Mouse (Mus musculus) hindbrain, embryonic 15.5 days (tissue): ENCODE results near the gene Rabgap1l. TPM values are rescaled to one million over a fixed set of nuclear protein-coding genes. Genes with fewer than 3 reads are reported as not detected.

Source experiments
- ATAC-seq: fragments of 200-750 bp; cut with Nextera tagmentation; 2 replicates; pipeline ENCODE4 v1.8.0; 2017; ENCODE audit warnings: low read depth, moderate number of reproducible peaks, moderate TSS enrichment; ENCODE audit not compliant: low FRiP score
- H3K27ac ChIP-seq: fragments of 300-500 bp; sonication (generic); replicated peaks from 2 replicates; pipeline ENCODE4 v1.5.1; 2015; ENCODE audit warnings: mild to moderate bottlenecking, inconsistent platforms
- H3K27me3 ChIP-seq: fragments of 300-500 bp; sonication (generic); 2 replicates; pipeline ENCODE4 v1.6.1; 2015; ENCODE audit warnings: control low read depth, inconsistent platforms
- H3K36me3 ChIP-seq: fragments of 300-500 bp; sonication (generic); 2 replicates; pipeline ENCODE4 v1.6.1; 2015; ENCODE audit warnings: control low read depth, inconsistent platforms
- H3K4me1 ChIP-seq: fragments of 300-500 bp; sonication (generic); replicated peaks from 2 replicates; pipeline ENCODE4 v1.6.1; 2015; ENCODE audit warnings: control low read depth, inconsistent platforms
- H3K4me2 ChIP-seq: fragments of 300-500 bp; sonication (generic); 2 replicates; pipeline ENCODE4 v1.6.1; 2015; ENCODE audit warnings: moderate library complexity, mild to moderate bottlenecking, inconsistent platforms
- H3K4me3 ChIP-seq: fragments of 300-500 bp; sonication (generic); 2 replicates; pipeline ENCODE4 v1.5.1; 2015; ENCODE audit warnings: mild to moderate bottlenecking, inconsistent platforms
- H3K9ac ChIP-seq: fragments of 300-500 bp; sonication (generic); 2 replicates; pipeline ENCODE4 v1.6.1; 2015; ENCODE audit warnings: inconsistent platforms
- H3K9me3 ChIP-seq: fragments of 300-500 bp; sonication (generic); 2 replicates; pipeline ENCODE4 v1.6.1; 2016; ENCODE audit warnings: control low read depth, inconsistent platforms
- WGBS: fragments of 180-500 bp; shearing (Covaris S2); methylation state at CpG from one replicate; pipeline ENCODE4 v1.1.7; 2015; 5-methylcytosine and 5-hydroxymethylcytosine counted together
- polyA plus RNA-seq: library from polyadenylated mRNA; unstranded; fragments of >200 nt; fragmentation: Nextera tagmentation; extraction: Ambion mirVana; gene quantifications from 2 replicates; pipeline ENCODE4 v1.2.1, GENCODE M21; 2015

The Rabgap1l gene
- polyA plus RNA-seq, 1 experiment from 2014 or later, result 28.3 TPM

- Histone ChIP-seq H3K9ac (no peak overlapping the region), H3K36me3 (no peaks in the 10 kb centered on the region)
- 30% methylated on average over 7 of the region's 7 CpGs for WGBS
These were observed 484.0 kb downstream of the Rabgap1l start for GRCm38 (mm10) chr1:160308996-160309395.

GRCm38 (mm10) chr1:160308498-160308897 is 484.5 kb downstream of the Rabgap1l start:
- ATAC-seq, result no peak
- no peaks in the 10 kb centered on the region for H3K27me3 ChIP-seq
- H3K36me3 ChIP-seq, result no peaks in the 10 kb centered on the region
- H3K4me1 ChIP-seq, result peaks cover 4% of the 10 kb centered on the region; the same call in 1 of the 2 replicates
- no peak overlapping the region for H3K27ac ChIP-seq
- no peaks in the 10 kb centered on the region for H3K9me3 ChIP-seq
- H3K4me3 ChIP-seq, result no peak overlapping the region
- H3K4me2 ChIP-seq, result no peak overlapping the region
- H3K9ac ChIP-seq, result no peak overlapping the region
- WGBS, result 79% methylated on average over 7 of the region's 7 CpGs

More at GRCm38 (mm10) chr1:160308996-160309395, 484.0 kb downstream of the Rabgap1l start:
- peaks cover 4% of the 10 kb centered on the region; the same call in 1 of the 2 replicates for H3K4me1 ChIP-seq
- ATAC-seq, result no peak
- H3K27ac ChIP-seq, result no peak overlapping the region
- H3K9me3 ChIP-seq, result no peaks in the 10 kb centered on the region
- H3K27me3 ChIP-seq, result no peaks in the 10 kb centered on the region
- H3K4me2 ChIP-seq, result no peak overlapping the region
- H3K4me3 ChIP-seq, result no peak overlapping the region

- Histone ChIP-seq H3K27me3 (no peaks in the 10 kb centered on the region), H3K9ac (no peak overlapping the region), H3K4me2 (no peak overlapping the region), H3K4me3 (no peak overlapping the region), H3K9me3 (no peaks in the 10 kb centered on the region), H3K27ac (no peak overlapping the region), H3K36me3 (no peaks in the 10 kb centered on the region), H3K4me1 (peaks cover 4% of the 10 kb centered on the region; the same call in 1 of the 2 replicates)
- WGBS, result 78% methylated on average over 10 of the region's 10 CpGs
- no peak for ATAC-seq
These were observed 486.0 kb downstream of the Rabgap1l start for GRCm38 (mm10) chr1:160306866-160307616.

GRCm38 (mm10) chr1:160306336-160306735 is 486.7 kb downstream of the Rabgap1l start:
- no peak for ATAC-seq
- H3K27me3 ChIP-seq, result no peaks in the 10 kb centered on the region
- peaks cover 4% of the 10 kb centered on the region; the same call in 1 of the 2 replicates for H3K4me1 ChIP-seq
- WGBS, result 87% methylated on average over 6 of the region's 6 CpGs
- H3K9me3 ChIP-seq, result no peaks in the 10 kb centered on the region
- no peak overlapping the region for H3K4me3 ChIP-seq
- H3K9ac ChIP-seq, result no peak overlapping the region
- no peaks in the 10 kb centered on the region for H3K36me3 ChIP-seq
- H3K4me2 ChIP-seq, result no peak overlapping the region
- no peak overlapping the region for H3K27ac ChIP-seq

GRCm38 (mm10) chr1:160305826-160306225 is 487.2 kb downstream of the Rabgap1l start:
- Histone ChIP-seq H3K27me3 (no peaks in the 10 kb centered on the region), H3K4me1 (peaks cover 4% of the 10 kb centered on the region; the same call in 1 of the 2 replicates), H3K4me3 (no peak overlapping the region), H3K9me3 (no peaks in the 10 kb centered on the region), H3K36me3 (no peaks in the 10 kb centered on the region), H3K9ac (no peak overlapping the region), H3K4me2 (no peak overlapping the region), H3K27ac (no peak overlapping the region)
- WGBS, result 96% methylated on average over 1 of the region's 1 CpGs
- no peak for ATAC-seq

GRCm38 (mm10) chr1:160304969-160305498 is 488.0 kb downstream of the Rabgap1l start:
- H3K9ac ChIP-seq, result no peak overlapping the region
- no peak for ATAC-seq
- H3K9me3 ChIP-seq, result no peaks in the 10 kb centered on the region
- no peak overlapping the region for H3K4me3 ChIP-seq
- WGBS, result 47% methylated on average over 6 of the region's 6 CpGs
- no peaks in the 10 kb centered on the region for H3K36me3 ChIP-seq
- H3K27ac ChIP-seq, result no peak overlapping the region
- no peaks in the 10 kb centered on the region for H3K27me3 ChIP-seq
- H3K4me1 ChIP-seq, result peaks cover 4% of the 10 kb centered on the region; the same call in 1 of the 2 replicates
- no peak overlapping the region for H3K4me2 ChIP-seq

- Histone ChIP-seq H3K9me3 (no peaks in the 10 kb centered on the region), H3K27ac (no peak overlapping the region), H3K36me3 (no peaks in the 10 kb centered on the region), H3K4me2 (no peak overlapping the region), H3K4me3 (no peak overlapping the region), H3K9ac (no peak overlapping the region), H3K27me3 (no peaks in the 10 kb centered on the region), H3K4me1 (no peaks in the 10 kb centered on the region)
- WGBS, result 94% methylated on average over 1 of the region's 1 CpGs
- no peak for ATAC-seq
These were observed 490.7 kb downstream of the Rabgap1l start for GRCm38 (mm10) chr1:160302268-160302667.

GRCm38 (mm10) chr1:160301156-160301555 is 491.9 kb downstream of the Rabgap1l start:
- Histone ChIP-seq H3K4me3 (no peak overlapping the region), H3K36me3 (no peaks in the 10 kb centered on the region), H3K9ac (no peak overlapping the region), H3K27ac (no peak overlapping the region), H3K4me2 (no peak overlapping the region), H3K9me3 (no peaks in the 10 kb centered on the region), H3K4me1 (no peaks in the 10 kb centered on the region), H3K27me3 (no peaks in the 10 kb centered on the region)
- no peak for ATAC-seq
- 82% methylated on average over 6 of the region's 6 CpGs for WGBS

GRCm38 (mm10) chr1:160300704-160301103 is 492.3 kb downstream of the Rabgap1l start:
- H3K9me3 ChIP-seq, result no peaks in the 10 kb centered on the region
- WGBS, result 83% methylated on average over 2 of the region's 2 CpGs
- no peaks in the 10 kb centered on the region for H3K27me3 ChIP-seq
- H3K27ac ChIP-seq, result no peak overlapping the region
- no peak for ATAC-seq
- H3K4me1 ChIP-seq, result no peaks in the 10 kb centered on the region
- H3K4me3 ChIP-seq, result no peak overlapping the region
- H3K9ac ChIP-seq, result no peak overlapping the region
- no peaks in the 10 kb centered on the region for H3K36me3 ChIP-seq
- no peak overlapping the region for H3K4me2 ChIP-seq

GRCm38 (mm10) chr1:160299979-160300378 is 493.0 kb downstream of the Rabgap1l start:
- WGBS, result 86% methylated on average over 4 of the region's 4 CpGs
- no peaks in the 10 kb centered on the region for H3K9me3 ChIP-seq
- no peak overlapping the region for H3K4me3 ChIP-seq
- ATAC-seq, result no peak
- no peak overlapping the region for H3K4me2 ChIP-seq
- H3K9ac ChIP-seq, result no peak overlapping the region
- H3K4me1 ChIP-seq, result no peaks in the 10 kb centered on the region
- H3K27ac ChIP-seq, result no peak overlapping the region
- H3K27me3 ChIP-seq, result no peaks in the 10 kb centered on the region
- H3K36me3 ChIP-seq, result no peaks in the 10 kb centered on the region

- Histone ChIP-seq H3K27ac (no peak overlapping the region), H3K4me1 (no peaks in the 10 kb centered on the region), H3K9me3 (no peaks in the 10 kb centered on the region), H3K4me3 (no peak overlapping the region), H3K36me3 (no peaks in the 10 kb centered on the region), H3K27me3 (no peaks in the 10 kb centered on the region), H3K9ac (no peak overlapping the region), H3K4me2 (no peak overlapping the region)
- WGBS, result 78% methylated on average over 1 of the region's 1 CpGs
- no peak for ATAC-seq
These were observed 494.1 kb downstream of the Rabgap1l start for GRCm38 (mm10) chr1:160298893-160299292.

GRCm38 (mm10) chr1:160297701-160298100 is 495.3 kb downstream of the Rabgap1l start:
- WGBS, result 92% methylated on average over 3 of the region's 3 CpGs
- Histone ChIP-seq H3K36me3 (no peaks in the 10 kb centered on the region), H3K9ac (no peak overlapping the region), H3K27ac (no peak overlapping the region), H3K4me1 (no peaks in the 10 kb centered on the region), H3K4me3 (no peak overlapping the region), H3K9me3 (no peaks in the 10 kb centered on the region), H3K4me2 (no peak overlapping the region), H3K27me3 (no peaks in the 10 kb centered on the region)
- no peak for ATAC-seq
